Mouse (Mus musculus): ENCODE results near the gene Apba1. TPM values are rescaled to one million over a fixed set of nuclear protein-coding genes. Genes with fewer than 3 reads are reported as not detected.

Apba1 gene
- polyA plus RNA-seq, 1 experiment from 2014 or later, result 0.31 TPM

- Histone ChIP-seq H3K9me3 (no peaks in the 10 kb centered on the region), H3K36me3 (replicated peaks) (no peaks in the 10 kb centered on the region), H3K27me3 (replicated peaks; ENCODE audit: low read depth, poor library complexity, severe bottlenecking) (no peaks in the 10 kb centered on the region), H3K4me3 (no peak overlapping the region), H3K27ac (replicated peaks) (no peak overlapping the region), H3K4me1 (peaks cover 14% of the 10 kb centered on the region)
- no peak for DNase-seq (ENCODE audit: low spot score)
- 94% methylated on average over 7 of the region's 7 CpGs for WGBS
Measured at GRCm38 (mm10) chr19:23971391-23971790, 212.7 kb downstream of the Apba1 start.

DNA sequence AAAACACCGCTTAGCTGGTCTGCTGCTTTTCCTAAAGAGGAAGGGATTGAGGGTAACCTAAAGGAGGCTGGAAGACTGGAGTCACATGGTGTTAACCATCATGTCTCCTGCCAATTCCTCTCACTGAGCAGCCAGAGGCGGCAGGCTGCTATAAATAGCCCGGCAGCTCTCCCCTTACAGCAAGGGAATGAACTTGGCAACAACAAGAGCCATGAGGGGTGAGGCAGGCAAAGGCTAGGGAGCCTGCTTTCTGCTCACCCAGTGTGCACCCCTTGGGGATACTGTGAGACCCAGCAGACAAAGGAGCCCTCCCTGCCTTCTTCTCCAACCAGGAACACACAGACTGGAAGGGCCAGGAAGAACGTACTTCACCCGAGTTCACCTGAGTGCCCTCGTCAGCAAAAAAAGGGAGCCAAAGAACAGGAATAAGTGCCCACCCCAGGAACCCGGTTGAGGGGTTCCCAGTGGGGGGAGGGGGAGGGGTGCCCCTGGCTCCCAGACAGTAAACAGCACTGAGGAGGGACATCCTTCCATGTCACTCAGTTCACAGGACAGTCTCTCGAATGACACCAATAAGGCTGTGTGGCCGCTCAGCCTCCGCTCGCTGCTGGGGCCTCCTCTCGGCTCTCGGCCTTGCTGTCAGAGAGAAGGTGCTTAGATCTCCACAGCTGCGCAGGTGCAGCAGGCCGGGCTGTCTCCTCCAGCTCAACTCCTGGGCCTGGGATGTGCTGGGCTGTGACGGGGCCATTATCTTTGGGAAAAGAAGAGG, 214.4 kb downstream of the Apba1 start:
- Histone ChIP-seq H3K27me3 (replicated peaks; ENCODE audit: low read depth, poor library complexity, severe bottlenecking) (no peaks in the 10 kb centered on the region), H3K27ac (replicated peaks) (no peak overlapping the region), H3K4me1 (peaks cover 9% of the 10 kb centered on the region), H3K4me3 (no peak overlapping the region), H3K9me3 (no peaks in the 10 kb centered on the region), H3K36me3 (replicated peaks) (no peaks in the 10 kb centered on the region)
- no peak for DNase-seq (ENCODE audit: low spot score)
- 61% methylated on average over 16 of the region's 16 CpGs for WGBS

DNA sequence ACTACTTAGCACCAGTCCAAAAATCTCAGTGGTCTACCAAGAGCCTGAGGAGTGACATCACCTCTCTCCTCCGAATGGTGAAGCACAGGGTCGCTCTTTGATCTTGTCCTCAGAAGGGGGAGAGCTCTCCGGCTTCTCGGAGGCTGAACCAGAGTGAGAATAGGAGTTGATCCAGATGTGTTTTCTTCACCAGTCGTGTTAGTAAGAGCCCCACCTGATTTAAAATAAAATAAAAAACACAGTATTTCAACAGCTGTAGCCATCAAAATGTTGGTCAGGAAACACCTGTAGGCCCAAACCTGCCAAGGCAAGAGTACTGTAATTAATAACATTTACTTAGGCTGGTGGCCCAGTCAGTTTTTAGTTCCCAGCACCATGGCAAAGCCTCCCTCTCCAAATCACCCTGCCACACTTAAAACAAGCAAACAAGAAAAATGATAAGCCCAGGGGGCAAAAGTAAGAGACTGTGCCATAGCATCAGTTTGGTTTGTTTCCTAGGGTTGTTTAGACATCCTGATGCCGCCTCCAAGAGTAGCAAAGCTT, 219.3 kb downstream of the Apba1 start:
- peaks cover 11% of the 10 kb centered on the region for H3K4me1 ChIP-seq
- H3K27ac ChIP-seq (replicated peaks), result no peak overlapping the region
- H3K27me3 ChIP-seq (replicated peaks; ENCODE audit: low read depth, poor library complexity, severe bottlenecking), result no peaks in the 10 kb centered on the region
- no peaks in the 10 kb centered on the region for H3K36me3 ChIP-seq (replicated peaks)
- 78% methylated on average over 6 of the region's 6 CpGs for WGBS
- no peak for DNase-seq (ENCODE audit: low spot score)
- H3K9me3 ChIP-seq, result no peaks in the 10 kb centered on the region
- H3K4me3 ChIP-seq, result no peak overlapping the region

- Histone ChIP-seq H3K36me3 (replicated peaks) (no peaks in the 10 kb centered on the region), H3K4me3 (no peak overlapping the region), H3K4me1 (0 out of 2 replicates have a peak, but pooled peaks cover 4% of the 10 kb centered on the region), H3K9me3 (no peaks in the 10 kb centered on the region), H3K27ac (replicated peaks) (no peak overlapping the region), H3K27me3 (replicated peaks; ENCODE audit: low read depth, poor library complexity, severe bottlenecking) (no peaks in the 10 kb centered on the region)
- WGBS, result 79% methylated on average over 3 of the region's 3 CpGs
- DNase-seq (ENCODE audit: low spot score), result no peak
Measured at GRCm38 (mm10) chr19:23980598-23980997, 221.9 kb downstream of the Apba1 start.

- WGBS, result 85% methylated on average over 6 of the region's 6 CpGs
- DNase-seq (ENCODE audit: low spot score), result no peak
- H3K4me3 ChIP-seq, result no peak overlapping the region
- no peaks in the 10 kb centered on the region for H3K9me3 ChIP-seq
- H3K4me1 ChIP-seq, result no peaks in the 10 kb centered on the region
- no peaks in the 10 kb centered on the region for H3K27me3 ChIP-seq (replicated peaks; ENCODE audit: low read depth, poor library complexity, severe bottlenecking)
- H3K27ac ChIP-seq (replicated peaks), result no peak overlapping the region
- H3K36me3 ChIP-seq (replicated peaks), result no peaks in the 10 kb centered on the region
Measured at GRCm38 (mm10) chr19:23984186-23984585, 225.5 kb downstream of the Apba1 start.

- WGBS, result 61% methylated on average over 2 of the region's 2 CpGs
- Histone ChIP-seq H3K36me3 (replicated peaks) (no peaks in the 10 kb centered on the region), H3K4me3 (no peak overlapping the region), H3K27ac (replicated peaks) (no peak overlapping the region), H3K4me1 (no peaks in the 10 kb centered on the region), H3K9me3 (no peaks in the 10 kb centered on the region), H3K27me3 (replicated peaks; ENCODE audit: low read depth, poor library complexity, severe bottlenecking) (no peaks in the 10 kb centered on the region)
- no peak for DNase-seq (ENCODE audit: low spot score)
Measured at GRCm38 (mm10) chr19:23987291-23987690, 228.6 kb downstream of the Apba1 start.

DNA sequence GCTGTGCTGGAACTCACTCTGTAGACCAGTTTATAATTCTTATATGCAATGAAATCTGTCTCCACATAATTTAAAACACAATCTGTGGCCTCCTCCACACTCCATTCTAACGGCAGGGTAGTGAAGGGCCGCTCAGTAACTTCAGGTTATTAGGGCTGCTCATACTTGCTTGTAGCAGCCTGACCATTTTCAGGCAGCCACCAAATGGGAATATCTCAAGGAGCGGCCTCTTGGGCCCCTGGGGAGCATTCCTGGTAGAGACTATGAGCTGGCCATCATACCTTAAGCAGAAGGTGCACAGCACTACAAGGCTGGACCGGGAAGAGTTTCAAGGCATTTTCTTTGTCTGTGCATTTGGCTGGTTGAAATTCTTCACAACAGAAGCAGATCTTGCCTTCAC, 229.5 kb downstream of the Apba1 start:
- WGBS, result 86% methylated on average over 4 of the region's 4 CpGs

GRCm38 (mm10) chr19:23995766-23996399, 237.2 kb downstream of the Apba1 start:
- 83% methylated on average over 10 of the region's 10 CpGs for WGBS

More for the DNA sequence above, 229.5 kb downstream of the Apba1 start:
- Histone ChIP-seq H3K27me3 (replicated peaks; ENCODE audit: low read depth, poor library complexity, severe bottlenecking) (no peaks in the 10 kb centered on the region), H3K36me3 (replicated peaks) (no peaks in the 10 kb centered on the region), H3K9me3 (no peaks in the 10 kb centered on the region), H3K27ac (replicated peaks) (no peak overlapping the region), H3K4me3 (no peak overlapping the region), H3K4me1 (no peaks in the 10 kb centered on the region)
- no peak for DNase-seq (ENCODE audit: low spot score)

More at GRCm38 (mm10) chr19:23995766-23996399, 237.2 kb downstream of the Apba1 start:
- no peaks in the 10 kb centered on the region for H3K36me3 ChIP-seq (replicated peaks)
- H3K27me3 ChIP-seq (replicated peaks; ENCODE audit: low read depth, poor library complexity, severe bottlenecking), result no peaks in the 10 kb centered on the region
- no peak overlapping the region for H3K27ac ChIP-seq (replicated peaks)
- H3K4me1 ChIP-seq, result no peaks in the 10 kb centered on the region
- peak; percentile 11 for DNase-seq (ENCODE audit: low spot score)
- no peak overlapping the region for H3K4me3 ChIP-seq
- H3K9me3 ChIP-seq, result no peaks in the 10 kb centered on the region

Other genes with a start within 250 kb of the Apba1 start
- 0.22 and 0.24 TPM in 2 replicates for gene 1700028P14Rik, start 106.1 kb upstream of the Apba1 start, polyA plus RNA-seq (2016; fragmentation: Nextera tagmentation; extraction: Ambion mirVana)
- gene Ptar1, start 71.5 kb upstream of the Apba1 start, polyA plus RNA-seq (2016; fragmentation: Nextera tagmentation; extraction: Ambion mirVana), result 8.1 and 8.8 TPM in 2 replicates

All from embryonic facial prominence, embryonic 10.5 days (tissue).